Mouse (Mus musculus) heart, postnatal 36 days (tissue): ENCODE measurements around the gene Arid5a. TPM values are rescaled to one million over a fixed set of nuclear protein-coding genes. Genes with fewer than 3 reads are reported as not detected.

Source experiments
- DNase-seq, 2 experiments: peaks; one replicate each; pipeline ENCODE4 v3.0.0; 2021 to 2022
- intact Hi-C: fragments of 180-260 bp; cut with DNase I; formaldehyde crosslinking; loops from one replicate; pipeline ENCODE4 v1.15.1; 2025
- total RNA-seq, 2 experiments: library from RNA; stranded (reverse); gene quantifications; 2 replicates each; pipeline ENCODE4 v1.2.3; 2021

Arid5a gene
- total RNA-seq, 2 experiments from 2014 or later: 10.4 to 15.1 TPM

DNA sequence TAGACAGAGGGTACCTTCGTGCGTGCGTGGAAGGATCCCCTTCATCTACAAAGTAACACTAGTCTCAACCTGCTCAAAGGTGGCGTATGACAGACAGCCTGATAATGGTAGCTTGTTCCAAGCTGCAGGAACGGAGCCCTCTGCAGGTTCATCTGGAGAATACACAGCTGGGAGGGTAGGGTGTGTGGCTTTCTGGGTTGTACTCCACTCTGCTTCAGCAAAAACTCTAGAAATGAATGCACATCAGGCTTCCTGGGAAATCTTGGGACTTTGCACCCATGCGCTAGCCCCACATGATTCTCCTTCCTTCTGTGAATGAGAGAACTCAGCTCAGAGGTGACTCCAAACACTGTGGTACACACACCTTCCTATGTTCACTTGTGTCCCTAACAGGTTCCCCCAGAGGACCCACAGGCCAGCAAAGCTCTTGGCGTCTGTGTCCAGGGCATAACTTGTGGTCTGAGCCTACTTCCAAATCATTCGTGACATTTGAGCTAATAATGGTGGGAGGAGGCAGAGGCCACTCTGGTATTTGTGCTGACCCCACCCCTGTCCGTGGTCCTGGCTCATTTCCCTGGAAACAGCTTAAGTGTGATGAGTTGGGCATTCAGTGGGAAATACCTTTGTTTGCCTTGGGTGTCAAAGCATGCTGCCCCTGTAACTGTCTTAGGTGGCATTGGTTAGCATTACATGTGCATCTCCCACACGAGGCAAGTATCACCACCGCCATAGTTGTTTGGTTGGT is 14.5 kb downstream of the Arid5a start:
- no peak for DNase-seq
- intact Hi-C loops: no loop called here

DNA sequence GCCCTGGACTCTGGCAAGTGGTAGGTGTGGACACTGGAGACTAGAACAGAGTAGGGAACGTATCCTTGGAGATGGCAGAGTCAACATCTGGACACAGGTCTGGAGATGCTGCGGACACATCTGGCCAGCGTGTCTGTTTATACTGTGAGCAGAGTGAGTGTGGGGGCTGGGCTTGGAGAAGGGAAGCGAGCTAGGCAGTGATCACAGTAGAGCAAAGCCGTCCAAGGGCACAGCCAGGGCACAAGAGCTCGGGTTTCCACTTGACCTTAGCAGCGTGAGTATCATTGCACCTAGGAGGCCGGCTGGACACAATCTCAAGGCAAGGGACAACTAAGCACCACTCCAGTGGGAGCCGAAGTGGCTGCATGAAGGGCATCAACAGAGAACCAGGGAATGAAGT is 15.5 kb downstream of the Arid5a start:
- DNase-seq: no peak
- intact Hi-C loops: no loop called here

DNA sequence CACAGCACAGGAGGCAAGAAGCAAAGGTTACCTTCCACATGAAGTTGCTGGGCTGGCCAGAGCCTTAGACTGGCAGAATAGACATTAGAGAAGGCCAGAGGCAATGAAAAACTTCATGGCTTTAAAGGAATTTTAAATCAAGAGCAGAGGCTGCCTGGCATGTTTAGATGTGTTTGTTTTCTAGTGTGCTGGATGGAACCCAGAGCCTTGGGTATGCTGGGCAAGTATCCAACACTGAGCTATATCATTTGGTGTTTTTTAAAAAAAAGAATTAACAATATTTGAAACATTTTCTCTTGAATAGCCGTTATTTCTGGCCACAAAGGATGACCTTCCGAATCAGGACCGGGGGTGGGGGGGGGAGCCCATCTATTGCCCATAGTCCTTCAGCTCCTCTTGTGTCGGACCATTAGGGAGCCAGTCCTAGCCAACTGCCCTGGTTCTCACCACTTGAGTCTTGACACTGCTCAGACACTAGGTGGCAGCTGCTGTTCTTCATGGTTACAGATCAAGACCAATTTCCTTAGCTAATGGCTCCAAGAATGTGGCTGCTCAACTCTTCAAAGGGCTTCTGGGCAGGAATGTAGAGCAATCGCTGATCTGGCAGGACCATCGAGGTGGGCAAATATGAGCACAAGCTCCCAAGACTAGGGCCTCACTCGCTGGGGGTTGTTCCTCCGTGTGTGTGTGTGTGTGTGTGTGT is 16.4 kb downstream of the Arid5a start:
- intact Hi-C loops: loop anchor here (1.0 to 2.0 kb wide), 2 partner anchors 169 to 176 kb away; no protein-coding TSS in a partner anchor
- peak; percentile 33 to 49 for DNase-seq

DNA sequence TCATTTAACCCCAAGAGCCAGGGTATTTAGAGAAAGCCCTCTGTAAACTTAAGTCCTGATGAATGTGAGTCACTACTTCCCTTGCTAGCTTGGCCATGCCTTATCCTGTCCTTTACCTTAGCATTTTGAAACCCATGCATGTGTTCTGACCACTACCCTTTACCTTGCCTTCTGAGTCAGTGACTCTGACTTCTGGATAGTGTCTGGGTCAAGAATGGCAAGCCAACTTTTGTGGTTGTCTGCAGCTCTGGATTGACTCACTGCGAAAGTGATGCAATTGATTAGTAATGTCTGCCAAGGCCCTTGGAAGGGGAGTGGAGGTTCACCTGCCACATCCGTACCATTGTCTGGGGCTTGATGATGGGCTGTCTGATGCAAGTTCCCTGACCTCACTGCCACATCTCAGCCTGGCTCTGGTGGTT is 18.4 kb downstream of the Arid5a start:
- intact Hi-C loops: loop anchor here (2.0 kb wide), 1 partner anchor 167 kb away; no protein-coding TSS in a partner anchor

DNA sequence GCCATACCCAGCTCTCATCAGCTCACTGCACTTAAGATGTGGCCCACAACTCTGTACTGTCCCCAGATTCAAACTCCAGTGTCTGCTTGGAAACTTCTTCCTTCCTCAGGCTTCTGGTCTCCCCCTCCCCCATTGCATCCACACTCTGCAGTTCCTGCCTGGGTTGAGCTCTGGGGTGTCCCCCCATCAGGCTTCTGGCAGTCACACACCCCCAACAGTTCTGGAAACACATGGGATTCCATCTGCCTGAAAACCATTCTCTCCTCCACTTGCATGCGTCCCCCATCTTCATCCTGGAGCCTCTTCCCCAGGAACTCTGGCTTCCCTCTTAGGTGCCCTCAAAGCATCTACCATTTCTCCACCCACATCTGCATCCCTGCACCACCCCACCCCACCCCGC is 19.3 kb downstream of the Arid5a start:
- no peak for DNase-seq
- intact Hi-C loops: no loop called here

More for the DNA sequence above, 18.4 kb downstream of the Arid5a start:
- no peak for DNase-seq

DNA sequence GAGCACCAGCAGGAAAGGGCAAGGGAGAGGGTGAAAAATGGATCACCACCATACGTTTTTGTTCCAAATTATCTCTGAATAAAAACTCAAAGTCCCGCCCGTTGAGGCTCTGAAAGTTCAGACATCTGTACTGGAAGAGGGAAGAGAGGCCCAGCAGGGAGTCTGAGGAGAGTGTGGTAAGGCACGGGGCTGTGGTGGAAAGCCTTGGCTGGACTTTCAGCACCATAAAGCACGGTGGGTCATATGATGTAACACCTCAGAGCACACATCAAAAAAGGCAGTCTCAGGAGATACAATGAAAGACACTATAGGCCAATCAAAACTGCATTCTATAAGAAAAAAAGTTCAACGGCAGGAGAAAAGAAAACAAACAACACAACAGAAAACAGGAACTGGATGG is 24.2 kb downstream of the Arid5a start:
- intact Hi-C loops: no loop called here
- no peak for DNase-seq

DNA sequence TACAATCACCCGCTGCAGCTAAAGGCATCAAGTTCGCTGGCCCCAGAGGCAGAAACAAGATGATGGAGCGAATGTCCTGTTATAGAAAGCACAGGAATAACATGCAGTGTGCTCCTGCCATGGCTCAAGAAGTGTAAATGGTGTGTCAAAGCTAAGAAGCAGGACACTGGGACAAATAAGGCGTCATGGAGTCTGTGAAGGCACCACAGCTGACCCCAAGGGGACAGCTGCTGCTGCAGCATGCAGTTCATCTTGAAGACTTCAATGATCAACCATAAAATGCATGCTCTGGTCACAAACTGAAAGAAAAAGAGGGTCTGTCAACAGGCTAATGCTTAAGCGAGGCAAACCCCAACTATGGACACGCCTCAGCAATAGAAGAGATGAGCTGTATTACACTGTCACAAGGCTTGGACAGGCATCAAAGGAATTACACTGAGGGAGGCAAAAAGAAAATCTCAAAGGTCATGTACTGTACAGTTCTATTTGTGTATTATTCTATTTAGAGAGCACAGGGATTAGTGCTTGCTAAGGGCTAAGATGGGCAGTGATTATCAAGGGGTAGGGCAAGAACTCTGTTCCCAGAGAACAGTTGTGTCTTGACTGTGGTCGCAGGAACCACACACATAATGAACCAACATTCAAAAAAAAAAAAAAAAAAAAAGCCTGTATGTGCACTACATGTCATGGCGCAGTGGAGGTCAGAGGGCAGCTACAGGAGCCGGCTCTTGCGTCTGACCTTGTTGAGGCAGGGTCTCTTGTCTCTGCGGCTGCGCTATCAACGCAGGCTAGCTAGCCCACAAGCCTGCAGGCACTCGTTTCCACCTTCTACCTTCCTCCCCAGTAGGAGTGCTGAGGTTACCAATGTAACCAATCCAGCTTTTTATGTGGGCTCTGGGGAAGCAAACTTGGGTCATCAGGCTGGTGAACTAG is 25.7 kb downstream of the Arid5a start:
- intact Hi-C loops: no loop called here
- DNase-seq: no peak

DNA sequence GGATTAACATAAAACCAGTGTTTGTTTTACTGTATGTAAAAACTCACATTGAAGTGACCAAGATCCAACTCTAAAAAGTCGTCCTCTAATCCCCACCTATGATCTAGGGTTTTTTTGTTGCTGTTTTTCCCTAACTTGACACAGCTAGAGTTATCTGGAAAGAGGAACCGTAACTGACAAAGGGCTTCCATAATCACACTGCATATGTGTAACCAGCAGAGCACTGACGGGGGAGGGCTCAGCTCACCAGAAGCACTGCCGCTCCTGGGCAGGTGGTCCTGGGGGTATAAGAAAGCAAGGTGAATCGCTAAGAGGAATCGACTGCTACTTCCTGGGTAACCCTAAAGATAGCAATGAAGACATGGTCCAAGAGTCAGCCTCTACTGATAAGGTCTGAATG is 35.0 kb downstream of the Arid5a start:
- intact Hi-C loops: no loop called here
- no peak for DNase-seq

DNA sequence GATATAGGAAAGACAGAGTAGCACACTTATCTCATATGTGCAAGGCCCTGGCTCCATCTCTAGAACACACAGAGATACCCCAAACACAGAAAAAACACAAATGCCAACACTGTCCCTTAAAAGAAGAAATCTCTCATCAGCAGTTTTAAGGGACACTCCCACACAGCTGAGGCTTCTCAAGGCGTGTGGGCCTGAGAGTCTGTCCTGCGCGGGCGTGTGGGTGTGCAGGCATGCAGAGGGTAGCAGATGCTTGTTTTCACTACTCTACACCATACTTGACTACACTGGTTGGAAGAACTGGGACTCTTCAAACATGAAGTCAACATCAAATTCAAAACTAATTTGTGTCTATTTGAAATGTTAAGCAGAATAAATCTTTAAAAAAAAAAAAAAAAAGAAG is 44.8 kb downstream of the Arid5a start:
- no peak for DNase-seq
- intact Hi-C loops: no loop called here

DNA sequence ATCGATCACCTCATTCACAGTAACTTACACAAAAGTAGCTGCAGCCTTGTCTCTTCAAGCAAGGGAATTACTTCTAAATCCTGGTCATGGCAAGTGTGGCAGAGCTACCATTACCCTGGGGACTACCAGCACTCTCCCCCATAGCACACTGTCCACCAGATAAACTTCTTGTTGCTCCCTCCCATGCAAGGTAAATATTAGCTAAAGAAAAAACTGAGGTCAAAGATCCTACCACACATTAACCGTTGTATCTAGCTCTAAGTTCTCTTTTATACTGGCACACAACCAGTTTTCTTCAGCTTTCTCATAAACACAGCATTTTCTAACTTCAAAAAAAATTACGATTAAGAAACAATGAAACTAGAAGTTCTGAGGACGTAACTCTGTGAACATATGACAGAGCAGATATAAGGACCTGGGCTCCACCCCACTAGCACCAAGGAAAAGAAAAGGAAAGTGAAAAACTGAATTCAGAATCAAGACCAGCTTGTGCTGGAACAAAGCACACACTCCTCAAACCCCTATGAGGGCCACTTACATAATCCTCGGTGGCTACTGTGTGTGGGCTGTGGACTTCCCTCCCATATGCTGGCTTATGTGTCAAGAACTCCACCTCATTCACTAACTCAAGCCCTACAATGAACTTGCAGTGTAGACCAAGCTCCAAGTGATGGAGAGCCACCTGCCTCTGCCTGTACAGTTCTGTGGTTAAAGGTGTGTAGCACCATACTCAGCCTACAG is 49.6 kb downstream of the Arid5a start:
- DNase-seq: no peak
- intact Hi-C loops: no loop called here

DNA sequence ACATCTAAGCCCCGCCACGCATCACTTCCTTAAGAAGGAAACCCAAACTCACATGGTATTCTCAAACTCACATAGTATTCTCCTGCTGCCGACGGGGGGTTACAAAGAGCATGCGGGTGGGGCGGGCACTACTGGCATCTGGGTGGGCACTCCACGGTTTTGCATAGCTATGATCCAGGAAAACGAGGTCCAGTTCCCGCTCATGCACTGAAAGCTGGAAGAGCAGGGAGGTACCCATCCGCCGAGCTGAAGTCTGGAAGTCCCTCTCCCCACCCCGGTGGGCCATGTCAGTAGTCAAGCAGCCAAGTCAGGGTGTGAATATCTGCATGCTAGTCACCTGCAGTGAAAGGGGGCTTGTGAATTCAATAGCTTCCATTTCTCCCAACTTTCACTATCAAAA is 60.2 kb downstream of the Arid5a start:
- DNase-seq: peak in 1 of 2 experiments; percentile 4
- intact Hi-C loops: loop anchor here (2.0 to 10.0 kb wide), 4 partner anchors 59 to 327 kb away; partner anchors contain the start of genes Cnnm3 and Cox5b

DNA sequence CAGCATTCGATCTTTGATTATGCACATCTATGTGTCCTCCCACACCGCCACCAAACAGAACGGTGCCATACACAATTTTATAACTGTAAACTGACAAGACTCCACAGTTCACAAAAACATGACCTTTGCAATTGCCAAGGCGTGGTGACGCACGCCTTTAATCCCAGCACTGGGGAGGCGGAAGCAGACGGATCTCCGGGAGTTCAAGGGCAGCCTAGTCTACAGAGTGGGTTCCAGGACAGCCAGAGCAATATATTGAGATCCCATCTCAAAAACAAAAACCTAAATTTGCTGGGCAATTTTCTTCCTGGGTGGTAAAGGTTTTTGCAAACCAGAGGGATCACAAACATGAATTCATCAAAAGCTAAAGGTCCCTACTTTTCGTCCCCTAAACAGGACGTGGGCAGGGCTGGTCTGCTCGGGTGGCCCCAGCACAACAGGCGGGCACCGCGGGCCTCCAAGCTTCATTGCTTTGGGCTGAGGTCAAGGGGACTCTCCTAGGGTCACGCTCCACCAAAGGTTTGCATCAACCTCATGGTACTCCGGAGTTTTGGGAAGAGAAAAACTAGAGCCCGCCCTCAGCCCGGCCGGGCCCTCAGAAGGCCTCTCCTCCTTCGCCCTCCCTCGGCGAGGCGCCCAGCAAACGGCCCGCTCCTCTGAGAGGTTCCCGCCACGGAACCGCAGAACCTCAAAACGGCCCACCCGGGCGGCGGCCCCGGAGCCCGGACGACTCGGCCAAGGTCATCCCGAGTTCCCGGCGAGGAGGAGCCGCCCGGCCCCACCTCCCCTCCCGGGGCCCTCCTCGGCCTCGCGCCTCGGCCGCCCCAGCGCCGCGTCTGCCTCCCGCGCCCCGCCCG is 60.8 kb downstream of the Arid5a start:
- intact Hi-C loops: loop anchor here (5.0 to 10.0 kb wide), 3 partner anchors 124 to 326 kb away; partner anchors contain the start of genes Cnnm3 and Cox5b
- peak; percentile 12 to 27 for DNase-seq

DNA sequence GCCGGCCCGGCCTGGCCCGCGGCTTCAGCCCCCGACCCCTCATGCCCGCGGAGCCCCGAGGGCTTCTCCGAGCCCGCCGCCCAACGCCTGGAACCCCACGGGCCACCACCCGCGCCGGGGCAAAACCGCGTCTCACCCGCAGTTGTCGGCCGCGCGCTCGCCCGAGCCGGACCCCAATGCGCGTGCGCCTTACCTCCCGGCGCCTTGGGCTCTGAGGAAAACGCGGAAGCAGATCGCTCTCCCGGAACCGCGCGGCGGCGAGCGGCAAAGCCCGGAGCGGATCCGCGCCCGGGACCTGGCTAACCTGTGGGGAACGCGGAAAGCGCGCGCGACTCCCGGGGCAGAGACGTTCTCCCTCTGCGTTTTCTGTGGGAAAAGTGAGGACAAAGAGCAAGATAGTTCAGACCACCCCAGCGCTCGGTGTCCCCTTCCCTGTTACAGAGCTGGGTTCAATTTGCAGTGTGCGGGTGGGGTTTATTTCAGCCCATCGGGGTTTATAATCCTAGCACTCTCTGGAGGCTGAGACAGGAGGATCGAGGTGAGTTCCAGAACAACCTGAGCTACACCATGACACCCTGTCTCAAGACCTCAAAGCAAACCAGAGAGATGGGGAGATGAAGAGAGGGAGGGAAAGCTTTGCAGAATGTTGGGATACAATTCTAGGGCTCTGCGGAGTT is 61.6 kb downstream of the Arid5a start, which contains the start of gene Kansl3:
Kansl3 (minus strand) TSS at position 213 of the 677 bp plus-strand sequence.
- intact Hi-C loops: loop anchor here (1.0 to 10.0 kb wide), 4 partner anchors 102 to 326 kb away; partner anchors contain the start of genes Cnnm3, Cnnm4 and Cox5b
- DNase-seq: peak; percentile 94 to 96

DNA sequence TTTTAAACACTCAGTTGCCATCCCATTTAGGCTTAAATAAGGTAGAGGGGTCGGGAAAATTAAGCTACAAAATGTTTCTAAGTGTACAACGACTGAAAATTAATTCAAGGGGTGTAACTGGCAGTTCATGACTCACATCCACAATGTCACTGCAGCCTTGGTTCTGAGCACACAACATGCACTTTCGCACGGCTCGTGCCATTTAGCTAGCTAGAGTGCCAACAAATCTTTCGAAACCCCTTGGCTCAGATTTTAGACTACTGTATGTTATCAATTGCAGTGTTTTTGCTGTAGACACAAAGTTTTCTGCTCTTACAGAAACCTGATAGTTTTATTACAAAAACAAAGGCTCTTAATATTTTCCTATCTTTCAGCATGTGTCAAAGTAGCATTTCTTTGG is 63.4 kb downstream of the Arid5a start:
- DNase-seq: no peak
- intact Hi-C loops: no loop called here

DNA sequence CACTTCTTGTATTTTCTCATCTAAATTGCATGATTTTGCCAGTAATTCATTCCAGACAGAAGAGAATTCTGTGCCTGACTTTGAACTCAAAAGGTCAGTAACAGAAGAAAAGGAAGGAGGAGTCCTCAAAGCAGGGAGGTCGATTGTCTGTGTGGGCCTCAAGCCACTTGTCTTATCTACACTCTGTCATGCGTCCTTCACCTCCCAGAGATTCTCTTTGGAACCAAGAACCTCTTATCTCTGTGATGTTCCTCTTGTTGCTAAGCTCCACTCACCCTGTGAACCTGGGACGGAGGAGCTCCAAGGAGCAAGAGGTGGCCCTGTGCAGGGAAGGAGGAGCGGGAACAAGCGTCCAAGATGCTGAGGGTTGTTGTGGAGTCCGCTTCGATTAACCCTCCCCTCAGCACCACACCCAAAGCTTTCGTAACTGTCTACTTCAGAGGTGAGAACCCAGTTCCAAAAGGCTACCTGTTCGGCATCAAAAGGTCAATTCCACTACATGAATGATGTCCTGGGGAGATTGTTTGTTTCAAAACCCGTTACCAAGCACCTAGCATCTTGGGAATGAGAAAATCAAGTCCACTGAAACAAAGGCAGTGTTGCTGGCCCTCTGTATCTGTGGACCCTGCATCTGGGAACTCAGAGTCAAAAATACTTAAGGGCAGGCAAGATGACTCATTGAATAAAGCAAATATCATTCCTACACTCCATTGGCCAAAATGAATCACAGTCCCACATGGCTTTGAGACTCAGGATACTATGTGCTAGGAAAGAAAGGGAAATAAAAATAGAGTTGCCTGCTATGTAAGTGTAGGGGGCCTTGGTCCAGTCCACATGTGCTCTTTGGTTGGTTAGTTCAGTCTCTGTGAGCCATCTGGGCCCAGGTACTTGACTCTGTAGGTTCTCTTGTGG is 64.7 kb downstream of the Arid5a start, which contains the start of gene Fer1l5:
Fer1l5 (plus strand) TSS at position 358 of the 912 bp plus-strand sequence.
- intact Hi-C loops: no loop called here
- DNase-seq: no peak
